Mouse (Mus musculus) spleen, postnatal 10 days (tissue): Measurements from ENCODE around the gene Vamp8.

ENCODE experiments used
- DNase-seq, 2 experiments: peaks; one replicate each; pipeline ENCODE4 v3.0.0; 2021 to 2022; ENCODE audit warnings: low spot score in 2 of 2

Vamp8 gene

DNA sequence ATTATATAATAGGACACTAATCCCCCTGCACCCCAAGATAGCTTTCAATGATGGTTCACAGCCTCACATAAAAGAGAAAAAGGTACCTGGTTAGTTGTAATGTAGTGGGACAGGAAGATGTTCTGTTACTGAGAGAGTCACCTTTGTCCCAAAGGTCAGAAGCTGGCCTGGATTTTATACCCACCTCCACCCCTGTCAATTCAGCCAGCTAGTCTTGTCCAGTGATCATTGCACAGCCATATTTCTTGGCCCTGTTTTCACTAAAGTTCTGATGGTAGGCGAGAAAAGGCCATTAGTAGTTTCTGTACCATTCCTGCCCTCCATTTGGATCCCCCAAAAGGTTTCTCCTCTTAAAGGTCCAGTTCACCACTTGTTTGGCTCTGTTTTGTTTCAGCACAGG is 36.5 kb downstream of the Vamp8 start:
- DNase-seq = no peak

GRCm38 (mm10) chr6:72352636-72353405 is 37.7 kb downstream of the Vamp8 start:
- DNase-seq = no peak

DNA sequence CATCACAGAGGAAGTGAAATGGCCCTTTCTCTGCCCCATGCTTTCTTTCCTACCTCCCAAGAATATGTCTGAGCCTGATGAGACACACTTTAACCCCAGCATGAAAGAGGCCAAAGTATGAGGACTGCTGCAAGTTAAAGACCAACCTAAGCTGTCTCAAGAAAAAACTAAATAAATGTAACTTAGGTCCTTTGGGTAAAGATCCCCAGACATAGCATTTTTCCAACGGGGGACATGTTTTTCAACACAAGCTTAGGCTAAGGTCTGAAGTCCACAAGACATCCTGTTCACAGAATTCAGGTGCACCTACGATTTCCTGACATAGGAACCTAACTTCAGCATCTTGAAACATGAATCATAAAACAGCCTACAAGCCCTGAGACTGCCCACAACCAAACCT is 40.3 kb downstream of the Vamp8 start:
- DNase-seq = no peak

DNA sequence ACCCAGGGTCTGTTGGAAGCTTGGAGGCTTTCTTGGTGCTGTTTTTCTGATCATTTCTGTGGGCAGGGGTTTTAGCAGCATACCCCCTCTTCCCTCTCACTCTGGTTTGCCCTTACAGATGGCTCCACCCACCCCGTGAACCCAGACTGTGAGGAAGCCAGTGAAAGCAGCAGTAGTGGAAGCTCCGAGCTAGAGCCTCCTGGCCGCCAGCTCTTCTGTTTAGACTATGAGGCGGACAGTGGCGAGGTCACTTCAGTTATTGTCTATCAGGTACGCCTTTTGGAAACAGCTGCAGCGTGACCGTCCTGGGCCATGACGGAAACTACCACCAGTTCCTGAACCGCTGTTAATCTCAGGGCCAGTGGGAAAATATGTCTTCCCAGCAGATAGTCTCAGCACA is 42.1 kb downstream of the Vamp8 start:
- no peak for DNase-seq

DNA sequence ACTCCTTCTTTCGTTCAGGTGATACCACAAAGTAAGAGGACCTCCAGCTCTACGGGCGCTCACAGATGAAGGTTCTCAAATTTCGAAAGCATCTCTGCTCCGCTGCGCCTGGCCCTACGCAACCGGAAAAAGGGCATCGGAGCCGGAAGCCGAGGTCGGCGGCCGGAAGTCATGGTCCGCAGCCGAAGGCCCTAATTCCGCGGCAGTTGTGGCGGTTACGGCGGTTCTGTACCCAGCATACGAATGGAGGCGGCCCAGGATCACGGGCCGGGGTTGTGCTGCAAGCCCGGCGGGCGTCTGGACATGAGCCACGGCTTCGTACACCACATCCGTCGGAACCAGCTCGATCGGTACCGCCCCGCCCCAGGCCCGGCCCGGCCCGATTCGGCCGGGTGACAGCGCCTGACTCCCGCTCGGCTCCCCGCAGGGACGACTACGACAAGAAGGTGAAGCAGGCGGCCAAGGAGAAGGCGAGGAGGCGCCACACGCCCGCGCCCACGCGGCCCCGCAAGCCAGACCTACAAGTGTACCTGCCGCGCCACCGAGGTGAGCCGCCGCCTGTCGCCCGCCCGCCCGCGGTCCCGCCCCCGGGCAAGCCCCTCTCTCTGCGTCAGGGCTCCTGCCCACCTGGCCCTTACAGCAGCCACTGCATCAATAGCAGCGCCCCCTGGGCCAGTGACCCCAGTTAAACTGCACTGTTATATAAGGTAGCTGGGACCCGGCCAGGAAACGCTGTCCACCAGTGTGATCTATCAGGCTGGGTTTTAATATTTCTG is 43.1 kb downstream of the Vamp8 start, which contains the start of gene 0610030E20Rik:
Gene 0610030E20Rik, plus strand, starts transcription at position 152 of the 776 bp plus-strand sequence.
- peak; percentile 77 to 84 for DNase-seq

- no peak for DNase-seq
Measured at GRCm38 (mm10) chr6:72346261-72346660, 44.2 kb downstream of the Vamp8 start.

DNA sequence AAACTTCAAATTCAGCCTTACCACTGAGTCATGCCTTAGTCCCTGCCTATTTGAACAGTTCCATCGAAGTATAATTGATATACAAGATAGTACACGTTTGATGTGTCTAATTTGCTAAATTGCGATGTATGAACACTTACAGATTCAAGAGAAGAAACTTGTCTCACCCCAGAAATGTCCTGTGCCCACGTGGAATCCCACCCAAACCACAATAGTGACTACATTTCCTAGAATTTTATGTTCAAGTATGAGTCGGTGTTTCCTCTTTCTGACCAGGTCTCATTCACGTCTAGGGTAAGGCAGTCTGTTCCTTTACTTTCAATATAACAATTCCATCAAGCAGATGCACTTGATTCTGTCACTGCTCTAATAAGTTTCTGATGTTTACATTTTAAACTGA is 44.9 kb downstream of the Vamp8 start:
- no peak for DNase-seq

- peak; percentile 90 to 95 for DNase-seq
Measured at GRCm38 (mm10) chr6:72345074-72345567, 45.4 kb downstream of the Vamp8 start, which contains the start of gene Usp39. Usp39 (minus strand) TSS chr6:72345184.

GRCm38 (mm10) chr6:72344396-72345073 is 46.0 kb downstream of the Vamp8 start:
- DNase-seq = no peak

DNA sequence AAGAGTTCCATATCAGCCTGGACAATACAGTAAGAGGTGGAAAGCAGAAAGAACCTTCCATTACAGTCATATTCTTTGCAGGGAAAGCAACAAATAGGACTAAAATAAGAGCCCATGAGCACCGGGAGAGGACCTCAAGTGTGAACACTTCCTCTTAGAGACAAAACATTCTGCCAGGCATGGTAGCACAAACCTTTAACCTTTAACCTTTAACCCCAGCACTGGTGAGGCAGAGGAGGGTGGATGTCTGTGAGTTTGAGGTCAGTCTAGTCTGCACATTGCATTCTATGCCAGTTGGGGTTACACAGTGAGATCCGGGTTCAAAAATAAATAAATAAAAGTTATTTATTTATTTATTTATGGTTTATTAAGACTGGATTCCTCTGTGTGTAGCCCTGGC is 50.0 kb downstream of the Vamp8 start:
- DNase-seq = no peak
